Mouse (Mus musculus) E14TG2a.4 (cell line): Measurements from ENCODE around the gene Nkain1.

Source experiments
- CTCF ChIP-seq: conservative IDR thresholded peaks from 2 replicates; pipeline ENCODE4 v1.5.1; 2014; ENCODE audit warnings: low read length
- NANOG ChIP-seq: IDR thresholded peaks from 2 replicates; pipeline ENCODE4 v1.6.1; 2014; ENCODE audit warnings: borderline replicate concordance, low read length, mixed read lengths
- POU5F1 ChIP-seq: IDR thresholded peaks from 2 replicates; pipeline ENCODE4 v1.6.1; 2014; ENCODE audit warnings: low read length, borderline replicate concordance

DNA sequence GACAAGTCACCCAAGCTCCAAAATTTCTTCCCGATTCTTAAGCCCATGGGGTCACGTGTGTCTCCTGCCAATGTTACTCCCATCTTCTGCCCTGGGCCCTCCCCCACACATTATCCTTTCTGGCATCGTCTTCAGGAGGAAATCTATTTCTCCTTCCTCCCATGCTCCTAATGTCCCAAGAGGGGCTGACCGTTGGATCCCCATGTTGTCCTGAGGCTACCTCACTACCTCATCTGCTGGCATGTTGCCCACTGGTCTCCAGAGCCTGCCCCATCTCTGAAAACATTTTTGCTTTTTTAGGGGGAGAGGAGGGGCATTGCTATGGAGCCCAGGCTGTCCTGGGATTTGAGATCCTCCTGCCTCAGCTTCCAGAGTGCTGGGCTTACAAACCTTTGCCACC lies 30.9 kb downstream of the Nkain1 start:
- TF ChIP-seq CTCF (no peak), POU5F1 (no peak), NANOG (no peak)
